In the genomic region with DNA sequence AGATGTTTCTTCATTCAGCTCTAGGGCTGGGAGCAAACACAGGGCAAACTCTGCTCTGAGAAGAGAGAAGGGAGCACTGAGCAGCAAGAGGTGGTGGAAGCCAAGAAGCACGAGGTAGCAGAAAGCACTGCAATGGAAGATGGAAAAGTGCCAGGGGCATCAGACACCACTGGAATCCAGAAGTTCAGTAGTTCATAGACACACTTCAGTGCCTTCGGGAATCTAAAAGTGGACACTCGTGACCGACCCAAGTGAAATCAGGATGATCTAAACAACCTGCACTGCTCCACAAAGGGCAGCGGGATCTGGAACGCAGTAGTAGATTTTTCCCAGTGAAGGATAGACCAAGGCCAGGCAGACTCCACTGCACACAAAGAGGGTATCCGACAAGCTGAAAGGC, we compare ENCODE assay signal across 19 mouse cellular contexts. TPM values are rescaled to one million over a fixed set of nuclear protein-coding genes. Genes with fewer than 3 reads are reported as not detected.
DNase-seq lines count a peak whose midpoint lies in the region; ATAC-seq lines count a peak whose summit lies in the region.
"Had no signal": no experiment of that assay in that cellular context is flagged by ENCODE, and none has a peak within 500 bp of the region (broad histone marks: within the 10 kb centered on the region; RNA-seq: fewer than 3 reads in every experiment).

No protein-coding gene starts in this region.

- peak; percentile 50; the same call in 1 of the 2 replicates for ATAC-seq in heart, embryonic 14.5 days (ENCODE audit: insufficient number of reproducible peaks, insufficient read depth, low FRiP score, low read depth)
- no peak for ATAC-seq in kidney, embryonic 15.5 days (replicated peaks; ENCODE audit: low FRiP score)
- ATAC-seq: activated CD4-positive, CD25-positive, alpha-beta regulatory T cell, adult 4 months; hindbrain, embryonic 16.5 days; intestine, postnatal 0 days had no signal

- H3K27me3 ChIP-seq in heart, embryonic 14.5 days (ENCODE audit: control insufficient read depth, insufficient read depth, low read length), result no peaks in the 10 kb centered on the region
- no peaks in the 10 kb centered on the region for H3K27me3 ChIP-seq in kidney, embryonic 15.5 days
- H3K27me3 ChIP-seq: forebrain, embryonic 12.5 days; neural tube, embryonic 13.5 days had no signal

- H3K4me1 ChIP-seq in heart, embryonic 14.5 days (ENCODE audit: control insufficient read depth in 2 of 2, insufficient read depth in 2 of 2, low read length in 2 of 2), result 0 out of 4 replicates have a peak, but pooled peaks cover 0 to 2% of the 10 kb centered on the region in 2 experiments
- peaks cover 9% of the 10 kb centered on the region; the same call in 1 of the 2 replicates for H3K4me1 ChIP-seq in kidney, embryonic 15.5 days
- H3K4me1 ChIP-seq: forebrain, embryonic 12.5 days had no signal

- 0 out of 2 replicates have a peak, but pooled peaks cover 2% of the 10 kb centered on the region for H3K9me3 ChIP-seq in heart, embryonic 14.5 days (ENCODE audit: control insufficient read depth, low read length)
- no peaks in the 10 kb centered on the region for H3K9me3 ChIP-seq in kidney, embryonic 15.5 days (replicated peaks)
- H3K9me3 ChIP-seq: forebrain, embryonic 12.5 days; neural tube, embryonic 13.5 days had no signal

- no peak overlapping the region for H3K4me3 ChIP-seq in heart, embryonic 14.5 days (ENCODE audit: control insufficient read depth in 1 of 2, insufficient read depth in 1 of 2, low read depth in 1 of 2, low read length in 2 of 2)
- no peak overlapping the region for H3K4me3 ChIP-seq in kidney, embryonic 15.5 days (replicated peaks)
- H3K4me3 ChIP-seq: forebrain, embryonic 12.5 days; neural tube, embryonic 13.5 days had no signal

- no peaks in the 10 kb centered on the region for H3K36me3 ChIP-seq in heart, embryonic 14.5 days (ENCODE audit: control insufficient read depth, insufficient read depth, low read length)
- no peaks in the 10 kb centered on the region for H3K36me3 ChIP-seq in kidney, embryonic 15.5 days
- H3K36me3 ChIP-seq: forebrain, embryonic 12.5 days; neural tube, embryonic 13.5 days had no signal

- no peak overlapping the region for H3K9ac ChIP-seq in heart, embryonic 14.5 days (ENCODE audit: low read length)
- H3K9ac ChIP-seq in kidney, embryonic 15.5 days, result no peak overlapping the region
- H3K9ac ChIP-seq: forebrain, embryonic 12.5 days; neural tube, embryonic 13.5 days had no signal

- no peak for DNase-seq in heart, adult 9 months (ENCODE audit: low spot score in 2 of 2)
- DNase-seq in kidney, adult 18-20 months, result peak; percentile 66
- DNase-seq in NIH3T3 (ENCODE audit: low read depth), result peak; percentile 8
- peak; percentile 60 for DNase-seq in kidney, postnatal 10 days
- DNase-seq in neural tube, embryonic 10.5 days (ENCODE audit: extremely low spot score, low spot score), result no peak
- no peak for DNase-seq in thymus, postnatal 4 days
- DNase-seq: adrenal gland, postnatal 10 days; cerebellum, adult 9-11 months; gastrocnemius, postnatal 10 days; heart, postnatal 36 days; lung, postnatal 36 days; spleen, adult 18-20 months had no signal

- 0 out of 4 replicates have a peak overlapping the region, but pooled peaks of 1 of the 2 experiments have one; percentile 17 for H3K27ac ChIP-seq in heart, embryonic 14.5 days (replicated peaks in 1 of 2; ENCODE audit: control insufficient read depth in 1 of 2, insufficient read depth in 1 of 2, low read depth in 2 of 2, low read length in 2 of 2)
- H3K27ac ChIP-seq in kidney, embryonic 15.5 days, result no peak overlapping the region
- H3K27ac ChIP-seq: forebrain, embryonic 12.5 days; neural tube, embryonic 13.5 days had no signal

- 63% methylated on average over 7 of the region's 7 CpGs for WGBS in heart, embryonic 14.5 days
- 60% methylated on average over 7 of the region's 7 CpGs for WGBS in kidney, embryonic 15.5 days

- no peak overlapping the region for H3K4me2 ChIP-seq in heart, embryonic 14.5 days (ENCODE audit: low read length)
- H3K4me2 ChIP-seq in kidney, embryonic 15.5 days, result no peak overlapping the region
- H3K4me2 ChIP-seq: forebrain, embryonic 12.5 days; neural tube, embryonic 13.5 days had no signal

RNA-seq across cellular contexts. Expression of a gene that starts 18.6 kb away (rescaled TPM):
- polyA plus RNA-seq in heart, embryonic 14.5 days (2014; fragmentation: Nextera tagmentation; extraction: Ambion mirVana), result 3.6 and 4.4 TPM in 2 replicates
- polyA plus RNA-seq in kidney, embryonic 15.5 days (2015; fragmentation: Nextera tagmentation; extraction: Ambion mirVana), result 5.7 and 7.2 TPM in 2 replicates
- polyA plus RNA-seq: activated CD4-positive, CD25-positive, alpha-beta regulatory T cell, adult 4 months had no signal

Comparison
In these comparisons a context has a peak if more than half of its experiments do, and no peak if none do; other contexts are left out.
1. DNase-seq: peak in kidney, adult 18-20 months (single experiment), NIH3T3 (single experiment) and kidney, postnatal 10 days (single experiment); none in heart, adult 9 months (0 of 2), neural tube, embryonic 10.5 days (single experiment) and thymus, postnatal 4 days (single experiment).